Mouse (Mus musculus) G1E (cell line): ENCODE measurements around the gene Nhlrc3. TPM values are rescaled to one million over a fixed set of nuclear protein-coding genes. Genes with fewer than 3 reads are reported as not detected.

Experiments used
- ATAC-seq: 2 replicates; pipeline ENCODE4 v1.8.0; 2016; ENCODE audit warnings: mild to moderate bottlenecking; ENCODE audit not compliant: insufficient number of reproducible peaks, poor library complexity, low FRiP score, severe bottlenecking; ENCODE audit errors: extremely low read depth
- DNase-seq: peaks from one replicate; pipeline ENCODE4 v3.0.0; 2012; ENCODE audit warnings: low spot score
- H3K27me3 ChIP-seq: 2 replicates; pipeline ENCODE4 v1.6.1; 2012; ENCODE audit warnings: mild to moderate bottlenecking, low read length, inconsistent platforms; ENCODE audit not compliant: insufficient read depth
- H3K36me3 ChIP-seq: replicated peaks from 2 replicates; pipeline ENCODE3; 2012; ENCODE audit warnings: mild to moderate bottlenecking, inconsistent platforms
- H3K4me1 ChIP-seq: 2 replicates; pipeline ENCODE4 v1.6.1; 2012; ENCODE audit warnings: low read depth, low read length, inconsistent platforms, mixed read lengths; ENCODE audit not compliant: insufficient read depth
- H3K4me3 ChIP-seq: 2 replicates; pipeline ENCODE4 v1.5.1; 2012; ENCODE audit warnings: low read depth, mild to moderate bottlenecking, inconsistent platforms, low read length, moderate library complexity, mixed read lengths
- H3K9me3 ChIP-seq: replicated peaks from 2 replicates; pipeline ENCODE4 v1.6.1; 2012; ENCODE audit warnings: inconsistent platforms
- CTCF ChIP-seq: IDR thresholded peaks from 2 replicates; pipeline ENCODE4 v1.5.1; 2012; ENCODE audit warnings: low read depth, low read length, inconsistent platforms, mixed read lengths
- GATA1 ChIP-seq: IDR thresholded peaks from 2 replicates; pipeline ENCODE4 v1.6.1; 2012; ENCODE audit warnings: borderline replicate concordance, low read length, inconsistent platforms, mixed read lengths
- GATA2 ChIP-seq: IDR thresholded peaks from 2 replicates; pipeline ENCODE4 v1.6.1; 2012; ENCODE audit warnings: low read depth, low read length, inconsistent platforms, borderline replicate concordance
- POLR2AphosphoS5 ChIP-seq: IDR thresholded peaks from 2 replicates; pipeline ENCODE4 v1.6.1; 2012; ENCODE audit warnings: low read depth, low read length, inconsistent platforms; ENCODE audit not compliant: insufficient replicate concordance
- TAL1 ChIP-seq: conservative IDR thresholded peaks from 2 replicates; pipeline ENCODE4 v1.6.1; 2012; ENCODE audit warnings: low read depth, low read length, inconsistent platforms, mixed read lengths
- polyA plus RNA-seq: library from polyadenylated mRNA; stranded (reverse); fragments of >175 nt; gene quantifications from 2 replicates; pipeline ENCODE4 v1.2.3, GENCODE M21; 2012
- total RNA-seq, 2 experiments: library from RNA; stranded (forward) in 1 of 2; stranded (reverse) in 1 of 2; fragments of 200-1000 nt in 1 of 2; fragments of >200 nt in 1 of 2; fragmentation: Nextera tagmentation in 1 of 2; gene quantifications; 2 replicates each; pipeline ENCODE4 v1.2.3; 2014 to 2017

Nhlrc3 gene
- total and polyA plus RNA-seq, 3 experiments, result 3.4 to 21.6 (median 19.3) TPM

DNA sequence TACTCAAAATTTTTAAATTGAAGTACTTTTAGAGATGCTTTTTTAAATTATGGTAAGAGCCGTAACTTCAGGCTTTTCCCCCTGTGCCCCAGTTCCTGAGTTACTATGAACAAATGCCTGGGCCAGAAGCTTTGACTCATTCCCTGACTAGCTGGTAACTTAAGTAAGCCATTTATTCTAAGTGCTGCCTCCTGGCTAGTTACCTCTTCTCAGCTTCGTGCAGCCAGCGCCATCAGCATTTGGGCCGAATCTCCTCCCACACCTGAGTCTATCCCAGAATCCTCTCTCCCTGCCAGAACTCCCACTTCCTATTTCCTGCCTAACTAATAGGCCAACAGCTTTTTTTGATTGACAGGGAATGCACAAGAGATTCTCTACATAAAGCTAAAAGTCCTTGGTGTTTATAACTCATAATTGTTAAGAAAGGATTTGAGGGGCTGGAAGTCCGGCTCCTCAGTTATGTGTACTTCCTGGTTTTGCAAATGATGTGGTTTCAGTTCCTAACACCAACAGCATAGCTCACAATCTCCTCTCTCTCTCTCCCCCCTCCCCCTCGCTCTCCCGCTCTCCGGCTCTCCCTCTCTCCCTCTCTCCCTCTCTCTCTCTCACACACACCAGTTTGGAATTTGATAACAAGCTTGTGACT, 20.4 kb upstream of the Nhlrc3 start:
- DNase-seq (no peak), ATAC-seq (no peak)
- Histone ChIP-seq H3K4me3 (no peak overlapping the region), H3K4me1 (0 out of 2 replicates have a peak, but pooled peaks cover 2% of the 10 kb centered on the region), H3K9me3 (no peaks in the 10 kb centered on the region), H3K36me3 (peaks cover 42% of the 10 kb centered on the region), H3K27me3 (peaks cover 2% of the 10 kb centered on the region; the same call in 1 of the 2 replicates)
- TF ChIP-seq CTCF (no peak), TAL1 (no peak), GATA2 (no peak), GATA1 (no peak), POLR2AphosphoS5 (no peak)

DNA sequence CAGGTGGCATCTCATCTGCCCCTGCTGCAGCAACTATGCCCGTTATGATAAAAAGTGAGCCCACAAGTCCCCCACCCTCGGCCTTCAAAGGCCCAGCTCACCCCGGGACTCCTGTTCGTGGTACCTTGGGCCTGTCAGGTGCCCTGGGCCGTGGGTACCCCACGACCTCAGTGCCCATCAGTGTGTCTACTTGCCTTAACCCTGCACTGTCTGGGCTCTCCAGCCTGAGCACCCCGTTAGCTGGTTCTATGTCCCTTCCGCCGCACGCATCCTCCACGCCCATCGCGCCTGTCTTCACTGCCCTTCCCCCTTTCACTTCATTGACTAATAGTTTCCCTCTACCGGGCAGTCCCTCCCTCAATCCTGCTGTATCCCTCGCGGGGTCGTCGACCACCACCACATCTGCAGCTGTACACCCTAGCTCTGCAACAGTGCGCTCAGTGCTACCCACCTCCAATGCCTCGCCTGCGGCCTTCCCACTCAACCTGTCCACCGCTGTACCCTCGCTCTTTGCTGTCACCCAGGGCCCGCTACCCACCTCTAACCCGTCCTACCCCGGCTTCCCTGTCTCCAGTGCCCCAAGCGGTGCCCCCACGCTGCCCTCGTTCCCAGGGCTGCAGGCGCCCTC, 15.4 kb upstream of the Nhlrc3 start:
- DNase-seq, result no peak
- no peak for ATAC-seq
- no peak overlapping the region for H3K4me3 ChIP-seq
- peaks cover 89% of the 10 kb centered on the region for H3K36me3 ChIP-seq
- no peaks in the 10 kb centered on the region for H3K9me3 ChIP-seq
- TF ChIP-seq TAL1, result no peak
- TF ChIP-seq CTCF, result no peak
- no peak for TF ChIP-seq GATA2
- no peak for TF ChIP-seq POLR2AphosphoS5
- no peak for TF ChIP-seq GATA1
- no peaks in the 10 kb centered on the region for H3K27me3 ChIP-seq
- no peaks in the 10 kb centered on the region for H3K4me1 ChIP-seq

GRCm38 (mm10) chr3:53477468-53477867, 14.3 kb upstream of the Nhlrc3 start:
- peaks cover 95% of the 10 kb centered on the region for H3K36me3 ChIP-seq
- no peaks in the 10 kb centered on the region for H3K9me3 ChIP-seq
- DNase-seq (no peak), ATAC-seq (no peak)
- TF ChIP-seq GATA2, result no peak
- no peak for TF ChIP-seq POLR2AphosphoS5
- no peak for TF ChIP-seq TAL1
- no peak for TF ChIP-seq GATA1
- no peak for TF ChIP-seq CTCF
- H3K27me3 ChIP-seq, result no peaks in the 10 kb centered on the region
- no peak overlapping the region for H3K4me3 ChIP-seq
- no peaks in the 10 kb centered on the region for H3K4me1 ChIP-seq

DNA sequence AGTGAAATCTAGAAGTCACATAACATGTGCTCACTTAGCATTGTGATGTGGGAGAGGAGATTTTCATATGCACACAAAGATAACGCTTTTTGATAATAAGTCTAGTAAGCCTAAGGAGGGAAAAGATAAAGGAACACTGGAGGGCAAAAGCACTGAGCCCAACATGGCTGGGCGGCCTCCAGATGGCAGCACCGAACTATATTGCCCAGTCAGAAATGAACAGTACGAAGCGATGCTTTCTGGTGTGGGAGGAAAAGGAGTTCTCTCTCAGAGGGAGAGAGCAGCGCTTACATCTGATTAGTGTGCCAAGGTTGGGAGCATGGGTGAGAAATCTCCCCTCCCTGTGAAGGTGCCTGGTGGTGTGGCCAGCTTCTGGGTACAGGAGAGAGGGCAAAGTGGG, 12.8 kb upstream of the Nhlrc3 start:
- Histone ChIP-seq H3K4me3 (no peak overlapping the region), H3K36me3 (peaks cover 96% of the 10 kb centered on the region), H3K4me1 (no peaks in the 10 kb centered on the region), H3K9me3 (no peaks in the 10 kb centered on the region), H3K27me3 (no peaks in the 10 kb centered on the region)
- TF ChIP-seq GATA1 (no peak), POLR2AphosphoS5 (no peak), GATA2 (no peak), CTCF (no peak)
- peak; percentile 64 for ATAC-seq
- DNase-seq, result peak; percentile 9

- Histone ChIP-seq H3K4me1 (0 out of 2 replicates have a peak, but pooled peaks cover 2% of the 10 kb centered on the region), H3K9me3 (no peaks in the 10 kb centered on the region), H3K4me3 (no peak overlapping the region), H3K27me3 (no peaks in the 10 kb centered on the region), H3K36me3 (peaks cover 97% of the 10 kb centered on the region)
- ATAC-seq, result no peak
- no peak for DNase-seq
- no peak for TF ChIP-seq CTCF
- no peak for TF ChIP-seq GATA1
- no peak for TF ChIP-seq POLR2AphosphoS5
- TF ChIP-seq GATA2, result no peak
- no peak for TF ChIP-seq TAL1
Observed at GRCm38 (mm10) chr3:53474179-53474578, 11.0 kb upstream of the Nhlrc3 start.

DNA sequence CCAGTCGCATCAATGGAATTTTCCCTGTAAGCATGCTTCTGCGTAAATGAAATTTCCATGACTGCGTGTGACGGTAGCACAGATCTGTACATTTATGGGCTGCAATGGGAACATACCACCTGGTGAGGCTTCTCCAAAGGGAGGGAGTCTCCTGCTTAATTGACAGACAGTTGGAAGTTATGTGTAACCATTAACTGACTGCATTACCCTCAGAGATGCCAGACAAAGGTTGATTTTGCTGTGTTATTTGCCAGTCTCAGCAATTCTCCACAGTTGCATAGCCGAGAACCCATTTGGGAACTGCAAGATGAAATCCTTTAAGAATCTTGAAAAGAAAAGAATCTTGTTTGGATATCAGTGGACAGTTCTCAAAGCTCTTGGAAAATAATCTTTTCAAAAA, 8.9 kb upstream of the Nhlrc3 start:
- no peak overlapping the region for H3K4me3 ChIP-seq
- DNase-seq (no peak), ATAC-seq (no peak)
- no peak for TF ChIP-seq CTCF
- TF ChIP-seq GATA2, result no peak
- no peak for TF ChIP-seq TAL1
- no peak for TF ChIP-seq POLR2AphosphoS5
- TF ChIP-seq GATA1, result no peak
- H3K9me3 ChIP-seq, result no peaks in the 10 kb centered on the region
- H3K27me3 ChIP-seq, result no peaks in the 10 kb centered on the region
- H3K36me3 ChIP-seq, result peaks cover 96% of the 10 kb centered on the region
- peaks cover 9% of the 10 kb centered on the region; the same call in 1 of the 2 replicates for H3K4me1 ChIP-seq
